Mouse (Mus musculus) frontal cortex, postnatal 25 days (tissue): ENCODE measurements around the gene Nol9.

Experiments
- DNase-seq, 2 experiments: peaks; one replicate each; pipeline ENCODE4 v3.0.0; 2022; ENCODE audit warnings: low spot score in 2 of 2

The Nol9 gene

DNA sequence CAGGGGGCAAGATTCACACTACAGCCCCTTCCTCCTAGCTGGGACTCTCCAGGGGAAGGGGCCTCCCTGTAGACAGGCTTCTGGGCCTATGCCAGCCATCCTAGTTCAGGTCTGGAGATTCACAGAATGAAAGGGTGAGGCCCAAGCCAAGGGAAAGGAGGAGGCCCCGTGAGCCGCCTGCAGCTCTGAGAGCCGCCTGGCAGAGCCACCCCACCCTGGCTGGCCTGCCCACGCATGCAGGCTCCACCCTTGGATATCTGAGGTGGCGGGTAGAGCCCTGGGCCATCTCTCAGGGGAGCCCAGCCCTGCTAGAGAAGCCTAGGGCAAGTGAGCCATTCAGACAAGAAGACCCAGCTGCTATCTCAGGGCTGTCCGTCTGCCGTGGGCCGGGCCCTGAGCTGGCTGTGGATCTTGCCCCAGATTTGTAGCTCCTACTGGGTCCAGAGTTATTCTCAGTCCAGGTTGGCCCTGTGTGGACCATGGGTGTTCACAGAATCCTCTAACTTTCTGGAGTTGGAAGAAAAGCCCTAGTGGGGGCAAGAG is 53.7 kb downstream of the Nol9 start:
- DNase-seq: no peak

DNA sequence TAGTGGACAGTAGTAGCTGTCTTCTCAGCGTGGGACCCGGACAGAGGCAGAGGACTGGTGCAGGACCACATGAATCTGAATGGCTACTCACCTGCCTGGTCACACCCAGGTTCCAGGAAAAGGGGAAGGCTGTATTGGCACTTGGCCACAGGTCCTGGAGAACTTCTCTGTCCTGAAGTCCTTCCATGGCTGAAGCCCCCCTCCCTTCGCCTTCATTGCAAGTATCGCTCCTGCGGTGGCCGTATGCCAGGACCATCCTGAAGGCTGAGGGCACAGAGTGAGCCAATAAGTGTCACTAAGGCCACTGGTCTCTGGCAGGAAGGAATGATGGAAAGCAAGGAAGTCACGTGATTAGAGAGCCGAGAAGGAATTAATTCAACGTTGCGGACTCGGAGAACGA is 55.1 kb downstream of the Nol9 start:
- no peak for DNase-seq

GRCm38 (mm10) chr4:152095937-152096910 is 57.1 kb downstream of the Nol9 start:
- peak; percentile 50 to 58 for DNase-seq

- no peak for DNase-seq
Observed at GRCm38 (mm10) chr4:152096927-152097326, 57.8 kb downstream of the Nol9 start.

- DNase-seq: no peak
Observed at GRCm38 (mm10) chr4:152097911-152098799, 59.0 kb downstream of the Nol9 start.

DNA sequence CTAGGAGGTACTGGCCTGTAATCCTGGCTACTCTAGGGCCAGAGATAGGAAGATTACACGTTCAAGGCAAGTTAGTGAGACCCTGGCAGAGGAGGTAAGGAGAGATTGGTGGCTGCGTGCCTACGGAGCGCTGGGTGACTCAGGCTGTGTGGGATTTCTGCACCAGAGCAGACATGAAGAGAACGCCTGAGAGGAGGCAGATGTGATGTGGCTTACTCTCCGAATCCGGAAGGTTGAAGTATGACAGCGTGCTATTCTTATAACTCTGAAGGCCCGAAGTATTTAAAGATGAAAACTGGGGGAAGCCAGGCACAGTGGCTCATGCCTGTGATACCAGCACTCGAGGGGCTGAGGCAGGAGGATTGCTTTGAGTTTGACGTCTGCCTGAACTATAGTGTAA is 61.4 kb downstream of the Nol9 start:
- no peak for DNase-seq

DNA sequence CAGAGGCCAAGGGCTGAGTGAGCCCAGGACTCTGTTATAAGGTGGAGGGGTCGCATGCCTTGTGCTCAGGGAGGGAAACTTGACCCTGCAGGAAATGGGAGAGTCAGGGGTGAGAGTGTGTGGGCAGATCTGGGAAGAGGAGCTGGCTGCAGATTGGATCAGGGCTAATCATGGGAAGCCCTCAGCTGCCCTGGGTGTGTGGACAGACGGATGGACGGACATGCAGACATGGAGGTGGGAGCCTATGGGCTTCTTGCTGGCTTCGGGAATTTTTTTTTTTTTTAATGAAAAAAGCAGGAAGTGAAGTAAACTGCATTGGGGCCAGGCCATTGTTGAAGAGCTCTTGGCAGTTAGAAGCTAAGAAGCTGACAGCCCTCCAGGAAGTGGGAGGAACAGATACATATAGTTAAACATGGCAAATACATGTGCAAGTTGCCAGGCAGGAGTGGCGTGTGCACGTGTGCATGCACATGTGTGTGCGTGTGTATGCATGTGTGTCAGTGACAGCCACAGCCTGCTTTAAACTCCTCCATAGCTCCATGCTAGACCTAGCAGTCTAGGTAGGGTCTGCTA is 62.0 kb downstream of the Nol9 start:
- DNase-seq: no peak

- DNase-seq: no peak
Observed at GRCm38 (mm10) chr4:152101921-152102320, 62.8 kb downstream of the Nol9 start.

GRCm38 (mm10) chr4:152103025-152103424 is 63.9 kb downstream of the Nol9 start:
- DNase-seq: peak; percentile 76 to 79

DNA sequence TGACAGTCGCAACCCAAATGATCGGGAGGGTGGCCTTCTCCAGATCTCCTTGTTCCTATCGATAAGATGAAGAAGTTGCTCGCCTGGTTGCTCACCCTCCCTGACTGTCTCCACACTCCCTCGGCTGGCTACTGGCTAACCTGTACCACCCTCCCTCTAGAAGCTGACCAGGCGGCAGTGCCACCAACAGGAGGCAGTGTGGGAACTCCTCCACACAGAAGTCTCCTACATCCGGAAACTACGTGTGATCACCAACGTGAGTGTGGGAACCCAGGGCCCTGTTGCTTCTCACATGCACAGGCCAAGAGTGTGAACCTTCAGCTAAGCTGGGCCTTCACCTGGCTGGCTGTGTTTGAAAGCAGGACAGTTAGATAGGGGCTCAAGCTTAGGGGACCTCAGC is 67.6 kb downstream of the Nol9 start:
- DNase-seq: no peak

- DNase-seq: no peak
Observed at GRCm38 (mm10) chr4:152107493-152107892, 68.4 kb downstream of the Nol9 start.

DNA sequence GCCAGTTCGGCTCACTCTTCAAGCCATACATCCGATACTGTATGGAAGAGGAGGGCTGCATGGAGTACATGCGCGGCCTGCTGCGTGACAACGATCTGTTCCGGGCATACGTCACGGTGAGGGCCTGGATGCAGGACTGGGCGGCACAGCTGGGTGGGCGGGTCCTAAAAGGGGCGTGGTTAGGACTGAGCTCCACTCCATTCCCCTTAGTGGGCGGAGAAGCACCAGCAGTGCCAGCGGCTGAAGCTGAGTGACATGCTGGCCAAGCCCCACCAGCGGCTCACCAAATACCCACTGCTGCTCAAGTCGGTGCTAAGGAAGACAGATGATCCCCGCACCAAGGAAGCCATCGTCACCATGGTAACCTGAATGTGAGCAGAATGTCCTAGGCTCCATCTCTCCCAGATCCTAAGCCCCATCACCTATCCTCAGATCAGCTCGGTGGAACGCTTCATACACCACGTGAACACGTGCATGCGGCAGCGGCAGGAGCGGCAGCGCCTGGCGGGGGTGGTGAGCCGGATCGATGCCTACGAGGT is 68.9 kb downstream of the Nol9 start:
- peak in 1 of 2 experiments; percentile 53 for DNase-seq

- DNase-seq: no peak
Observed at GRCm38 (mm10) chr4:152108673-152109072, 69.6 kb downstream of the Nol9 start.

GRCm38 (mm10) chr4:152109509-152109908 is 70.4 kb downstream of the Nol9 start:
- DNase-seq: no peak

GRCm38 (mm10) chr4:152110689-152111088 is 71.6 kb downstream of the Nol9 start:
- no peak for DNase-seq
